Mouse (Mus musculus) adipose tissue, adult 10 weeks (tissue): ENCODE data around the gene Gm4707. TPM values are rescaled to one million over a fixed set of nuclear protein-coding genes. Genes with fewer than 3 reads are reported as not detected.

Experiments
- polyA plus RNA-seq: library from polyadenylated mRNA; stranded (reverse); fragments of 350-450 nt; fragmentation: Illumina TruSeq; extraction: RNeasy Lipid Tissue Mini Kit (QIAGEN cat#74804); gene quantifications from one replicate; pipeline ENCODE4 v1.2.3, GENCODE M21; 2014; ENCODE audit warnings: low read depth, low replicate concordance

Gene Gm4707
- not detected for polyA plus RNA-seq

GRCm38 (mm10) chr17:71459818-71460217, at the start of gene Gm4707:
Gm4707 (minus strand) TSS chr17:71459918.

GRCm38 (mm10) chr17:71474762-71475704, 15.3 kb upstream of the Gm4707 start, which contains the start of gene Smchd1:
Smchd1 (minus strand) TSS chr17:71475343.

Other genes starting within 250 kb of the Gm4707 start
- gene Emilin2, start 147.9 kb downstream of the Gm4707 start, polyA plus RNA-seq = 17.9 TPM
- 26.4 TPM for gene Smchd1, start 15.4 kb upstream of the Gm4707 start, polyA plus RNA-seq
- gene Ndc80, start 66.9 kb upstream of the Gm4707 start, polyA plus RNA-seq = 1.3 TPM
- 2.5 TPM for gene Spdya, start 92.1 kb upstream of the Gm4707 start, polyA plus RNA-seq
- 30.3 TPM for gene Wdr43, start 156.0 kb upstream of the Gm4707 start, polyA plus RNA-seq
- gene Togaram2, start 213.3 kb upstream of the Gm4707 start, polyA plus RNA-seq = 3.0 TPM